Mouse (Mus musculus) macrophage (primary cell): ENCODE measurements at regions not wholly inside any gene's neighbourhood (a gene's known extent, or its start where the extent isn't known, plus 50 kb on each side); places are given as distances from the start of the nearest gene placed in this dataset.

Experiments
- H3K27ac ChIP-seq: fragments of 350-480 bp; formaldehyde crosslinking; 2 replicates; pipeline ENCODE4 v1.9.0; 2021
- H3K36me3 ChIP-seq: fragments of 350-480 bp; formaldehyde crosslinking; 2 replicates; pipeline ENCODE4 v1.9.0; 2021; ENCODE audit errors: inconsistent target
- H3K4me3 ChIP-seq: fragments of 350-480 bp; formaldehyde crosslinking; 2 replicates; pipeline ENCODE4 v1.9.0; 2021; ENCODE audit errors: inconsistent target
- H3K79me2 ChIP-seq: fragments of 350-480 bp; formaldehyde crosslinking; 2 replicates; pipeline ENCODE4 v1.9.0; 2021; ENCODE audit errors: inconsistent target
- WGBS: methylation state at CpG from one replicate; pipeline ENCODE4 v1.1.7; 2026; ENCODE audit warnings: inconsistent platforms; ENCODE audit not compliant: missing documents; 5-methylcytosine and 5-hydroxymethylcytosine counted together

DNA sequence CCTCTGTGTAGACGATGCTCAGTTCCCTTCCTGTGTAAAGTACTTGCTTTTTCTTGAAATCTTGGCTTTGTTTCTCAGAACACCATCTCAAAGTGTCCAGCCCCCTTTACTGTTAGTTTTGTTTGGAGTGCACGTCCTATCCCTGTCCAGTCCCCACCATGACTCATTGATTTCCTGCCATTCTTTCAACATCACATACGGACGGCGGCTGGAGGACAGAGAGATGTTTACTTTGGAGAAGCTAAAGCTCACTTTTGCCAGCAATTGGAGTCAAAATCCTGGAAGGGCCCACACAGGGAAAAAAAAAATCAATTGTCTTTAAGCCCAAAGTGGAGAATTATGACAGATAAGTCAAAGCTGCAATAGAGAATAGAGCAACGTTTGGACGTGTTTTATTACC lies 51.8 kb downstream of the Gm5426 start:
- Histone ChIP-seq H3K27ac (peak overlapping the region; percentile 80), H3K36me3 (no peaks in the 10 kb centered on the region), H3K79me2 (no peaks in the 10 kb centered on the region), H3K4me3 (no peak overlapping the region)
- 22% methylated on average over 7 of the region's 7 CpGs for WGBS

DNA sequence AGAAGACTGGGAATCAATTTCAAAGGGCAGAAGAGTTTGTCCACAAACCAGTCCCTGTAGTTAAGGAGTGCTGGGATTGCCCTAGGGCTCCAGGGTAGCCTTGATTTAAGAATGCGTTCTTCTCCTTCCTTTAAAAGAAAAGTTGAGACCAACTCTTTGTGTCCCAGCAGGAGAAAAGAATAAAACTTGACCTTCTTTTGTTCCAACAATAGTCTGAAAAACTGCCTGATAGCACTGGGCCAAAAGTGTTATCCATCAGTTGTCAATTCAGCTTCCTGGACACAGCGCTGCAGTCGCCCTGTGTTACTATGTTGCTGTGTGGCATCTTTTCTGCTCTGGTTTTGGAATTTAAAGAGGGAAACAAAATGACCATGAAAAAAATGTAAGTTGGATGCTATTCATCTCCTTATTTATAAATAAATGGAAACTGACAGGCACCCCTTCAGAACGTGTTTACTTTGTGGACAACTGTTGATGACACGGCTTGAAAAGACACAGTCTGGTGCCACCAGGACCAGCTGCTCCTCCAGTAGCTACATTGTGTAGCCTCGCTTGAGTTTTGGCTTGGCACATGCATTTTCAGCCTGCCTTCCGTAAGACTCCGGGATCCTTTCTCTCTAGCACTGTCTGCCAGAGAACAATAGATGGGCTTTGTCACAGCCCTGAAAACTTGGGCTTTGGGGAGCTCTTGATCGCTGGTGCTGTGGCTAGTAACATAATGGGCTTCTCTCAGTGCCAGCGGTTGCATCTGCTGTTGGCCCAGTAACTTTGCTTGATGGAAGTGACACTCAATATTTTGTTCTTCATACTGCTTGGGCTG lies 54.0 kb downstream of the Gm5426 start:
- H3K4me3 ChIP-seq = no peak overlapping the region
- no peaks in the 10 kb centered on the region for H3K36me3 ChIP-seq
- WGBS = 93% methylated on average over 10 of the region's 10 CpGs
- no peaks in the 10 kb centered on the region for H3K79me2 ChIP-seq
- no peak overlapping the region for H3K27ac ChIP-seq

DNA sequence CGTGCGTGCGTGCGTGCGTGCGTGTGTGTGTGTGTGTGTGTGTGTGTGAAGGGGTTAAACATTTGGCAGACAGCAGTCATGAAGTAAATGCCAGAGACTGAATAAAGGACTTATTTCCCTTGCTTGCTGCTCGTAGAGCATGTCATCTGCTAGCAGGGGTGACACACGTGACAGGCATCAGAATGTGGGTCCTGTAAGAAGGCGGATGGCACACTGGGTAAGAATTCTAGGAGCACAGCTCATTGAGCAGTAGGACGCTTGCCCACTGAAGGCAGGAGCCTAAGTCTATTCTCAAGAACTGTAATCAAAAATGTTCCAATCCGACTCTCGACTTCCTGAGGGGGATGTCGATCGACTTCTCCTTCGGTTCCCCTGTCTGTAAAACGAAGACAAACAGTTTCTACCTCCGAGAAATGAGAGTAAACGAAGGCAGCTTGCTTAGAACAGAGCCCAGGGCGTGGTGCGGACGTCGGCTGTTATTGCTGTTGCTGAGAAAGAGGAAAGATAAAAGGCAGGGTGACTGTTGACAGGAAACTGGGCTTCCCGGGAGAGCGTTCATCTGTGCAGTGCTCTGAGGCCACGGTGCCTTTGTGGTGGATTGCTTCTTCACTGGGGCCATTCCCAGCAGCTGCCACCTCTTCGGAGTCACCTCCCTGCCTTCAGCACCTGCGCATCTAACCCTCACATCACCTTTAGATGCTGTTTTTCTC lies 64.7 kb downstream of the Gm5426 start:
- Histone ChIP-seq H3K79me2 (no peaks in the 10 kb centered on the region), H3K27ac (0 out of 2 replicates have a peak overlapping the region, but pooled peaks have one; percentile 4), H3K4me3 (no peak overlapping the region), H3K36me3 (no peaks in the 10 kb centered on the region)
- 46% methylated on average over 27 of the region's 27 CpGs for WGBS

DNA sequence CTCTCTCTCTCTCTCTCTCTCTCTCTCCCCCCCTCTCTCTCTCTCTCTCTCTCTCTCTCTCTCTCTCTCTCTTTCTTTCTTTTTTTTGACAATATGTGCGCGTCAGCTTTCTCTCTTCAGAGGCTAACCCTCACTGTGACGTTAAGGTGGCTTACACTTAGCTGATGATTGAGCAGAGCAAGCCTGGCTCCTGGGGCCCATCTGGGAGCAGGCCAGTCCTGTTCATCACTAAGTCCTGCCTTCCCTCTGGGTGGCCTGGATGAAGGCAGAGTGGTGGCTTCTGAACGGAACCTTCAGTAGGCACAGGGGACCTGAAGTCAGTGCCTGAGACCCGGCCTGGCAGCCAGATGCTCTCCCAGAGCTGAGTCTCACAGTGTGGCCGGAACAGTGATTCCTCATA lies 65.5 kb downstream of the Gm5426 start:
- Histone ChIP-seq H3K27ac (no peak overlapping the region), H3K36me3 (no peaks in the 10 kb centered on the region), H3K4me3 (no peak overlapping the region), H3K79me2 (no peaks in the 10 kb centered on the region)
- 87% methylated on average over 6 of the region's 6 CpGs for WGBS

DNA sequence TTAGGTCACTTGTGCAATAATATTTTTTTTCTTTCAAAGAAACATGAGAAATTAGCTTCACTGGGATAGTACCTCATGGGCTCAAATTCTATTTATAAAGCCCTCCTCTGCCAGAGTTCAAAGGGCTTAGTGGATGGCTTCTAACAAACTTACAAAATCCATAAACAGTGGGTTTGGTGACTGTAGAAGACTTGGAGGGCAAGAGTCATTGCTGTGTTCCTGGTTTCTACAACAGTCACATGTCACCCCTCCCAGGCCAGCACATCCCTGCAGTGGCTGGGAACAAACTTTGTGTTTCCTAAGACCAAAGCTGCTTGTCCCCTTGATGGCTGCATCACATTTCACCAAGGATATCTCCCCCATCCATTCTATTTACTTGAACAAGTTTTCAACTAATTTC lies 66.5 kb downstream of the Gm5426 start:
- no peaks in the 10 kb centered on the region for H3K36me3 ChIP-seq
- no peak overlapping the region for H3K27ac ChIP-seq
- H3K4me3 ChIP-seq = no peak overlapping the region
- H3K79me2 ChIP-seq = no peaks in the 10 kb centered on the region

DNA sequence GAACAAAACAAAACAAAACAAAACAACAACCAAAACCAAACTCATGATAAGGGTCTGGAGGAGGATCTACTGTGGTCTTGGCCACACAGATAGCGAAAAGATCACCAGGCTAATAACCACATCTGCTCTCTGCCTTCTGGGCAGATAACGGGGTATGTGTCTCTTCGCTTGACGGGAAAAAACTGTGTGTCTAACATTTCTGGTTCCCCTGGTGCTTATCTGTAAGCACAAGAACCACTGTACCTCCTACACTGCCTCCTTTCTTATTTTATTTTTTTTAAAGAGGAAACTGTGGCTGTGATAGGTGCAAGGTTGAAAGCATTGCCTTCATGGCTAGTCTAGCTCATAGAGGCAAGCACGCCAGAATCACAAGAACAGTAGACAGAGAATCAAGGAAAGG lies 67.8 kb downstream of the Gm5426 start:
- Histone ChIP-seq H3K36me3 (no peaks in the 10 kb centered on the region), H3K27ac (no peak overlapping the region), H3K4me3 (no peak overlapping the region), H3K79me2 (no peaks in the 10 kb centered on the region)
- 85% methylated on average over 5 of the region's 5 CpGs for WGBS

DNA sequence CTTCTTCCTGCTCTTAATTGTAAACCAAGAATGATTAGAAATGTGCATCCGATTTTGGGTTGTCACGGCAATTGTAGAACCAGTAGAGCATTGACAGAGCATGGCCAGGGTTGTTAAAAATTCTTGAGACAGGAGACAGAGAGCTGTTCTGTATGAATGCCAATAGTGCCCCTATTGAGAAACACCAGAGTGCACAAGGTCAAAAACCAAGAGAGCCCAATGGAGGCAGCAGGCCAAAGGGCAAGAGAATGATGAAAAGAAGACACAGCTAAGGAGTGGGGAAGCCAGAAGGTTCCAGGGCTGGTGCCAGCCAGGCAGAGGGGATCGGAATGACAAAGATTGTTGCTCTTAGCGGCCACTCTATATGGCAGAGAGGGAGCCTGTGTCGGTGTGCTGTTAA lies 72.8 kb downstream of the Gm5426 start:
- Histone ChIP-seq H3K27ac (no peak overlapping the region), H3K79me2 (no peaks in the 10 kb centered on the region), H3K36me3 (no peaks in the 10 kb centered on the region), H3K4me3 (no peak overlapping the region)
- WGBS = 97% methylated on average over 5 of the region's 5 CpGs

DNA sequence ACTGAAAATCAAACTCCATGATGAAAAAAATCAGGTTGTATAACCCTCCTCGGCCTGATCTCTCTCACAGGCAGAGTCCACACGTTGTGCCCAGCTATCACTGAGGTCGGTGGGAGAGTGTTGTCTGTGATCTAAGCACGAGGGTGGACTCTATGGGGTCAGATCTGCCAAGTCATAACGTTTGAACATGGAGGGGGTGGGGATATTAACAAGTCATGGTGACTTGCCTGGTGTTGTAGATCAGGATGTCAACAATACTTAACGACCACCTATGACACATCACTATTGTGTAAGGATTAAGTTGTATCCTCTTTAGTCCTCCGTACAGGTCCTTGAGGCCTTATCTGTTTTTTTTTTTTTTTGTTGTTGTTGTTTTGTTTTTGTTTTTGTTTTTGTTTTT lies 74.8 kb downstream of the Gm5426 start:
- H3K4me3 ChIP-seq = no peak overlapping the region
- 67% methylated on average over 6 of the region's 7 CpGs for WGBS
- H3K27ac ChIP-seq = no peak overlapping the region
- H3K79me2 ChIP-seq = no peaks in the 10 kb centered on the region
- no peaks in the 10 kb centered on the region for H3K36me3 ChIP-seq

DNA sequence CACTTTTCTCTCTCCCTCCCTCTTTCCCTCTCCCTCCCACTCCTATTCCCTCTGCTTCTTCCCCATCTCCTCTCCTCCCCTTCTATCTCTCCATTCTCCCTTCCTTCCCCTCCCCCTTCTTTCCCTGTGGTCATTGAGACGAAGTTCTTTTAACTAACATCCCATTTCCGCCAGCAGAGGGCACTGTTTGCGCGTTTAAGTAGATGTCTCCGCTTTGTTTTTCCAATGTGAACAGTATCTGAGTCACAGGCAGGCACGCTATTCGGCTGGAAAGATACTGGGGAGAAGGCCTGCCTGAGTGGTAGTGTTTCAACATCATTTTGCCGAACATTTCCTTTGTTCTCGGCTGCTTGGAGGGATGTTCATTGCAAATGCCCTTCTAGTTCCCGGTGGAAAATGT lies 77.5 kb downstream of the Gm5426 start:
- no peak overlapping the region for H3K27ac ChIP-seq
- no peaks in the 10 kb centered on the region for H3K79me2 ChIP-seq
- no peaks in the 10 kb centered on the region for H3K36me3 ChIP-seq
- WGBS = 2% methylated on average over 10 of the region's 10 CpGs
- no peak overlapping the region for H3K4me3 ChIP-seq

DNA sequence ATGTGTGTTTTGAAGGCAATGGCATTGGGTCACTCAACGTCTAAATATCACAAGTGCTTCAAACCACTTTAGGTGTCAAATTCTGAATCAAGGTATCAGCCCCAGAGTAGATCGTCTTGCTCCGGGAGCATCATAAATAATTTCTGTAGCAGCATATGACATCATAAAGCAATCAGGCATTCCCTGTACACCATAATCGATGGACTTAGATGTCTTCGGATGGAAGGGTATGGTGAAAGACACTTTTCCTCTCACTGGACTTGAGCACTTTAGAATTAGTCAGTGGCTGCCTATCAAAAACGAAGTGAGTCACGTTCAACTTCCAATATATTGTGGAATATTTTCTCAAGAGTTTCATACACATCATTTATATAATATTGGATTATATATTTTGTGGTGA lies 77.9 kb downstream of the Gm5426 start:
- Histone ChIP-seq H3K27ac (no peak overlapping the region), H3K79me2 (no peaks in the 10 kb centered on the region), H3K36me3 (no peaks in the 10 kb centered on the region), H3K4me3 (no peak overlapping the region)
- 77% methylated on average over 7 of the region's 7 CpGs for WGBS

DNA sequence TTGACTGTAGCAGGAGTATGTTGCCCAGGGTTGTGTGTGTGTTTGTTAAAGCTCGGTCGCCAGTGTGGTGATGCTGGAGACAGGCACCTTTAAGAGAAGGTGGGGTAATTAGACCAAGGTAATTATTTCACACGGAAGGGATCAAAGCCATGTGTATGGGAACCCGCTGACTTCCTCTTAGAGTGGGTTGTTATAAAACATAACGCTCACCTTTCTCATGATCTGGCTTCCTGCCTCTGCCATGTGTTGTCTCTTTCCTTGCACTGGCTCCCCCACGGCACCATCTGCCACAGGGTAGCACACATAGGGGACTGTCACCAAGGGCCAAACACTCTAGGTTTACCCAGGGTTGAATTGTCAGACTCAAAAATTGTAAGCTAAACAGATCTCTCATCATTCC lies 78.5 kb downstream of the Gm5426 start:
- H3K27ac ChIP-seq = no peak overlapping the region
- no peaks in the 10 kb centered on the region for H3K79me2 ChIP-seq
- H3K36me3 ChIP-seq = no peaks in the 10 kb centered on the region
- 68% methylated on average over 6 of the region's 6 CpGs for WGBS
- H3K4me3 ChIP-seq = no peak overlapping the region

DNA sequence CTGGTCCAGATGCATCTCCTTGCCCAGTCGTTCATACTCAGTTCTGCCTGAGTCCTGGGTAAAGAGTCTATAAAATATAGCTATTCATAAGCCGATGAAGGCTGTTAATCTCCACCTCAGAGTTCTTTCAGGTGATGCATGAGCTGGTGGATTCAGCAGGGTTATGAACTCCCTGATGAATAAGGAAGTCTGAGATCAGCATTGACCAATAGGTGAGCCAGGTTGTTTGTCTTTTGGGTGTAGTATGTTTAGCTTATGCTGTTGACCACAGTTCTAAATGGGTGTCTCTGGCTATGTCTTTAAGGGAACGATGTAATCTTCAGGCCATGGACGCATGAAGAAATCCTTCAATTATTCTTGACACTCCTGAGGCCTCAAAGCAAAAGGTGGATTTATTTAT lies 84.3 kb downstream of the Gm5426 start:
- no peak overlapping the region for H3K4me3 ChIP-seq
- WGBS = 95% methylated on average over 4 of the region's 4 CpGs
- H3K36me3 ChIP-seq = no peaks in the 10 kb centered on the region
- H3K27ac ChIP-seq = no peak overlapping the region
- H3K79me2 ChIP-seq = no peaks in the 10 kb centered on the region

DNA sequence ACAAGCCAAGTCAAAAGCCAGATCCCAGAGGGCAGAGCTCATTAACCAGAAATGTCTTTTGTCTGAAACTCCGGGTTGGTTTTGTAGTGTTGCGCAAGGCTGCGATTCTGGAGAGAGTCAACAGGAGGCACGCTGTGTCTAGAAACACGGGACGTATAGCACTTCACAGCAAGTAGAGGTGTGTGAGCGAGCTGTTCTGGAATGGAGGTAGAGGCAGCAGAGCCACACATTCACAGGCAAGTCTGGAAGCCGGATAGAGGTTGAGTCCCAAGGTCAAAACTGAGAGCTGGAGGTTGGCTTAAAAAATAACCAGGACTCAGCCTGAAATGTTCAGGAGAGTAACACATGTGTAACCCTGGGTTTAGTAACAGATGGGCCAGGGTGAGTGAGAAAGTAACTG lies 94.0 kb downstream of the Gm5426 start:
- 50% methylated on average over 8 of the region's 8 CpGs for WGBS
- Histone ChIP-seq H3K27ac (no peak overlapping the region), H3K4me3 (no peak overlapping the region), H3K36me3 (no peaks in the 10 kb centered on the region), H3K79me2 (no peaks in the 10 kb centered on the region)

DNA sequence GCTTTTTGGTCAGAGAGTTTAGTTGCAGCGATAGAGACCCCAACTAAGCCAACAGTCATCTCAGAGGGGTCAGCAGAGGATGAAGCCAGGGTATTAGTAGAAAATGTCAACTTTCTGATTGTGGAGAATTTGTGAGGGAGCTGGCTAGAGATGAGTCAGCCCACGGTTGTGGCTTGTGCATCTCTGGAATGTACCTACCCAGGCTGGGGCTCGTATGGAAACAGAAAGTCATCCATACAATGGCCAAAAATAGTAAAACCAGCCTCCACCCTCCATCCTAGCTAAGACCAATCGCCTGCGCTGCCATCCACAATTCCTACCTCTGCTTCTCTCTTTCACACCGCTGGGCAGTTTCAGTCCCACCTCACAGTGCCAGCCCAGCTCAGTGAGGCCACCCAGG lies 94.9 kb downstream of the Gm5426 start:
- 71% methylated on average over 6 of the region's 6 CpGs for WGBS
- Histone ChIP-seq H3K79me2 (no peaks in the 10 kb centered on the region), H3K4me3 (no peak overlapping the region), H3K27ac (no peak overlapping the region), H3K36me3 (no peaks in the 10 kb centered on the region)

DNA sequence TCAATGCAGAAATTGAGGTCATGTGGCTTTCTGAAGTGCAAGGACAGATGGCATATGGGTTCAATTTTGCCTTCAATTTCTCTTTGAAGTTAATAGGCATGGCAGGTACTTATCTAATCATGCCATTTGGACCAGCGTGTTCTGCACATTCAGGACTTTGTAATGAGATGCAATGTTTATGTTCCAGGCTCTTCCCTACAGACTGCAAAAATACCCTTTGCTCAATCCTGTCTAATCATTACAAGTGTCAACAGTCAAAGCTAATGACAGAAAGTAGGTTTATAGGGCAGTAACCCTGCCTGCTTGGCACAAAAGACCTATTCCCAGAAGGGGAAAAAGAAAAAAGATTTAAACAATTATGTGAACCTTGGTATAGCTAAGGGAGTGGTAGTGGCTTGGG lies 96.5 kb downstream of the Gm5426 start:
- no peaks in the 10 kb centered on the region for H3K36me3 ChIP-seq
- no peaks in the 10 kb centered on the region for H3K79me2 ChIP-seq
- H3K4me3 ChIP-seq = no peak overlapping the region
- WGBS = 100% methylated on average over 1 of the region's 1 CpGs
- no peak overlapping the region for H3K27ac ChIP-seq
